Mouse (Mus musculus) macrophage (primary cell): ENCODE measurements around the gene Psme2. TPM values are rescaled to one million over a fixed set of nuclear protein-coding genes. Genes with fewer than 3 reads are reported as not detected.

ENCODE experiments used
- H3K27ac ChIP-seq: fragments of 350-480 bp; formaldehyde crosslinking; 2 replicates; pipeline ENCODE4 v1.9.0; 2021
- H3K36me3 ChIP-seq: fragments of 350-480 bp; formaldehyde crosslinking; 2 replicates; pipeline ENCODE4 v1.9.0; 2021; ENCODE audit errors: inconsistent target
- H3K4me3 ChIP-seq: fragments of 350-480 bp; formaldehyde crosslinking; 2 replicates; pipeline ENCODE4 v1.9.0; 2021; ENCODE audit errors: inconsistent target
- H3K79me2 ChIP-seq: fragments of 350-480 bp; formaldehyde crosslinking; 2 replicates; pipeline ENCODE4 v1.9.0; 2021; ENCODE audit errors: inconsistent target
- WGBS: methylation state at CpG from one replicate; pipeline ENCODE4 v1.1.7; 2026; ENCODE audit warnings: inconsistent platforms; ENCODE audit not compliant: missing documents; 5-methylcytosine and 5-hydroxymethylcytosine counted together
- polyA plus RNA-seq: library from polyadenylated mRNA; stranded (reverse); fragments of 250-400 nt; gene quantifications from 3 replicates; pipeline ENCODE4 v1.2.4, GENCODE M21; 2018; ENCODE audit warnings: inconsistent platforms

The Psme2 gene
- polyA plus RNA-seq, 1 experiment from 2014 or later, result 172 TPM

- H3K4me3 ChIP-seq, result no peak overlapping the region
These were observed 15.0 kb upstream of the Psme2 start for GRCm38 (mm10) chr14:55605743-55606459.

GRCm38 (mm10) chr14:55604823-55605222 lies 13.9 kb upstream of the Psme2 start:
- Histone ChIP-seq H3K36me3 (peaks cover 64% of the 10 kb centered on the region), H3K27ac (peak overlapping the region; percentile 96), H3K4me3 (peak overlapping the region; percentile 79), H3K79me2 (peaks cover 66% of the 10 kb centered on the region)
- WGBS, result 36% methylated on average over 11 of the region's 11 CpGs

More at GRCm38 (mm10) chr14:55605743-55606459, 15.0 kb upstream of the Psme2 start:
- Histone ChIP-seq H3K79me2 (peaks cover 63% of the 10 kb centered on the region), H3K27ac (no peak overlapping the region), H3K36me3 (peaks cover 54% of the 10 kb centered on the region)
- 91% methylated on average over 16 of the region's 16 CpGs for WGBS

- 0% methylated on average over 19 of the region's 19 CpGs for WGBS
- H3K79me2 ChIP-seq, result peaks cover 66% of the 10 kb centered on the region
- peak overlapping the region; percentile 96 for H3K27ac ChIP-seq
These were observed 13.0 kb upstream of the Psme2 start for GRCm38 (mm10) chr14:55603633-55604576.

GRCm38 (mm10) chr14:55603271-55603632 lies 12.3 kb upstream of the Psme2 start, which contains the start of gene Irf9:
TSS of gene Irf9 (plus strand) at chr14:55603571.
- peaks cover 66% of the 10 kb centered on the region for H3K79me2 ChIP-seq
- H3K27ac ChIP-seq, result peak within 1 kb of the TSS; percentile 96
- WGBS, result 54% methylated on average over 7 of the region's 7 CpGs
- H3K36me3 ChIP-seq, result peaks cover 64% of the 10 kb centered on the region
- H3K4me3 ChIP-seq, result peak within 1 kb of the TSS; percentile 79

More at GRCm38 (mm10) chr14:55603633-55604576, 13.0 kb upstream of the Psme2 start:
- Histone ChIP-seq H3K4me3 (peak overlapping the region; percentile 79), H3K36me3 (peaks cover 64% of the 10 kb centered on the region)

GRCm38 (mm10) chr14:55598521-55599390 lies 7.8 kb upstream of the Psme2 start:
- Histone ChIP-seq H3K36me3 (peaks cover 78% of the 10 kb centered on the region), H3K79me2 (peaks cover 65% of the 10 kb centered on the region), H3K4me3 (no peak overlapping the region), H3K27ac (no peak overlapping the region)
- 93% methylated on average over 18 of the region's 21 CpGs for WGBS

- H3K79me2 ChIP-seq, result peaks cover 61% of the 10 kb centered on the region
- H3K4me3 ChIP-seq, result no peak overlapping the region
- peaks cover 67% of the 10 kb centered on the region for H3K36me3 ChIP-seq
- no peak overlapping the region for H3K27ac ChIP-seq
- 95% methylated on average over 13 of the region's 13 CpGs for WGBS
These were observed 5.2 kb upstream of the Psme2 start for GRCm38 (mm10) chr14:55596036-55596690.

GRCm38 (mm10) chr14:55592226-55592625 lies 1.3 kb upstream of the Psme2 start:
- Histone ChIP-seq H3K4me3 (peak overlapping the region; percentile 97), H3K36me3 (peaks cover 49% of the 10 kb centered on the region), H3K79me2 (peaks cover 86% of the 10 kb centered on the region), H3K27ac (peak overlapping the region; percentile 17)
- WGBS, result 5% methylated on average over 16 of the region's 16 CpGs

- 1% methylated on average over 30 of the region's 33 CpGs for WGBS
- H3K27ac ChIP-seq, result peak within 1 kb of the TSS; percentile 98
- H3K4me3 ChIP-seq, result peak within 1 kb of the TSS; percentile 97
- peaks cover 44% of the 10 kb centered on the region for H3K36me3 ChIP-seq
- peaks cover 78% of the 10 kb centered on the region for H3K79me2 ChIP-seq
These were observed 498 bp upstream of the Psme2 start, which contains the start of gene Rnf31 for GRCm38 (mm10) chr14:55591331-55591891. TSS of gene Rnf31 (plus strand) at chr14:55591708.

GRCm38 (mm10) chr14:55589771-55590448 lies 1.0 kb downstream of the Psme2 start:
- peak overlapping the region; percentile 97 for H3K4me3 ChIP-seq
- 64% methylated on average over 11 of the region's 11 CpGs for WGBS
- peaks cover 29% of the 10 kb centered on the region for H3K36me3 ChIP-seq
- peak overlapping the region; percentile 98 for H3K27ac ChIP-seq
- peaks cover 63% of the 10 kb centered on the region for H3K79me2 ChIP-seq

- Histone ChIP-seq H3K4me3 (no peak overlapping the region), H3K27ac (no peak overlapping the region), H3K36me3 (peaks cover 23% of the 10 kb centered on the region), H3K79me2 (peaks cover 60% of the 10 kb centered on the region)
- WGBS, result 87% methylated on average over 3 of the region's 5 CpGs
These were observed 1.6 kb downstream of the Psme2 start for GRCm38 (mm10) chr14:55589271-55589670.

GRCm38 (mm10) chr14:55586149-55586548 lies 4.8 kb downstream of the Psme2 start:
- WGBS, result 66% methylated on average over 2 of the region's 2 CpGs
- H3K79me2 ChIP-seq, result peaks cover 34% of the 10 kb centered on the region
- no peak overlapping the region for H3K4me3 ChIP-seq
- H3K36me3 ChIP-seq, result peaks cover 30% of the 10 kb centered on the region
- peak overlapping the region; percentile 43 for H3K27ac ChIP-seq

- H3K4me3 ChIP-seq, result peak overlapping the region; percentile 70; the same call in 1 of the 2 replicates
- H3K27ac ChIP-seq, result peak overlapping the region; percentile 43
- H3K36me3 ChIP-seq, result peaks cover 35% of the 10 kb centered on the region
- peaks cover 32% of the 10 kb centered on the region for H3K79me2 ChIP-seq
- WGBS, result 60% methylated on average over 6 of the region's 6 CpGs
These were observed 5.3 kb downstream of the Psme2 start for GRCm38 (mm10) chr14:55585566-55585960.
